Mouse (Mus musculus) stomach, embryonic 14.5 days (tissue): Measurements from ENCODE around the gene Idnk. TPM values are rescaled to one million over a fixed set of nuclear protein-coding genes. Genes with fewer than 3 reads are reported as not detected.

ENCODE experiments used
- ATAC-seq: fragments of 200-750 bp; cut with Nextera tagmentation; 2 replicates; pipeline ENCODE4 v1.8.0; 2017; ENCODE audit warnings: low read depth, moderate TSS enrichment; ENCODE audit not compliant: insufficient number of reproducible peaks, insufficient read depth, low FRiP score
- H3K27ac ChIP-seq: fragments of 300-500 bp; sonication (generic); 2 replicates; pipeline ENCODE4 v1.5.1; 2014; ENCODE audit warnings: mild to moderate bottlenecking, low read length, moderate library complexity, mixed read lengths
- H3K27me3 ChIP-seq: fragments of 300-500 bp; sonication (generic); 2 replicates; pipeline ENCODE4 v1.6.1; 2014; ENCODE audit warnings: low read length, control low read depth, mixed read lengths; ENCODE audit not compliant: control insufficient read depth, insufficient read depth
- H3K36me3 ChIP-seq: fragments of 300-500 bp; sonication (generic); 2 replicates; pipeline ENCODE4 v1.6.1; 2014; ENCODE audit warnings: mild to moderate bottlenecking, control low read depth, low read length, moderate library complexity, mixed read lengths; ENCODE audit not compliant: control insufficient read depth, insufficient read depth
- H3K4me1 ChIP-seq: fragments of 300-500 bp; sonication (generic); 2 replicates; pipeline ENCODE4 v1.6.1; 2014; ENCODE audit warnings: low read length, control low read depth, mixed read lengths; ENCODE audit not compliant: control insufficient read depth, insufficient read depth
- H3K4me2 ChIP-seq: fragments of 300-500 bp; sonication (generic); replicated peaks from 2 replicates; pipeline ENCODE4 v1.6.1; 2014; ENCODE audit warnings: low read depth, low read length, control low read depth
- H3K4me3 ChIP-seq: fragments of 300-500 bp; sonication (generic); 2 replicates; pipeline ENCODE4 v1.5.1; 2014; ENCODE audit warnings: low read depth, low read length, control low read depth
- H3K9ac ChIP-seq: fragments of 300-500 bp; sonication (generic); replicated peaks from 2 replicates; pipeline ENCODE4 v1.6.1; 2014; ENCODE audit warnings: low read depth, mild to moderate bottlenecking, control low read depth, low read length, moderate library complexity, mixed read lengths
- H3K9me3 ChIP-seq: fragments of 300-500 bp; sonication (generic); 2 replicates; pipeline ENCODE4 v1.6.1; 2016; ENCODE audit warnings: low read depth, low read length, control low read depth; ENCODE audit not compliant: control insufficient read depth
- WGBS: fragments of 180-500 bp; shearing (Covaris S2); extraction: QIAGEN DNeasy Blood & Tissue Kit; methylation state at CpG from one replicate; pipeline ENCODE4 v1.1.7; 2014; 5-methylcytosine and 5-hydroxymethylcytosine counted together
- polyA plus RNA-seq: library from polyadenylated mRNA; unstranded; fragments of >200 nt; fragmentation: Nextera tagmentation; extraction: Ambion mirVana; gene quantifications from 2 replicates; pipeline ENCODE4 v1.2.1, GENCODE M21; 2014

The Idnk gene
- 38.9 and 40.5 TPM in 2 replicates for polyA plus RNA-seq

GRCm38 (mm10) chr13:58157447-58158098 is at the start of gene Idnk:
TSS of gene Idnk (plus strand) at chr13:58157649.
- peak within 1 kb of the TSS; percentile 52 for H3K9ac ChIP-seq
- H3K4me3 ChIP-seq = peak within 1 kb of the TSS; percentile 62
- WGBS = under 1% methylated on average over 30 of the region's 30 CpGs
- H3K4me1 ChIP-seq = peaks cover 5% of the 10 kb centered on the region; the same call in 1 of the 2 replicates
- H3K36me3 ChIP-seq = 0 out of 2 replicates have a peak, but pooled peaks cover 8% of the 10 kb centered on the region
- peak within 1 kb of the TSS; percentile 39; the same call in 1 of the 2 replicates for H3K27ac ChIP-seq
- ATAC-seq = peak; percentile 88
- H3K27me3 ChIP-seq = no peaks in the 10 kb centered on the region
- 0 out of 2 replicates have a peak, but pooled peaks cover 3% of the 10 kb centered on the region for H3K9me3 ChIP-seq
- peak within 1 kb of the TSS; percentile 78 for H3K4me2 ChIP-seq

GRCm38 (mm10) chr13:58111306-58111705 is 46.1 kb upstream of the Idnk start:
- H3K4me2 ChIP-seq = no peak overlapping the region
- no peaks in the 10 kb centered on the region for H3K9me3 ChIP-seq
- no peaks in the 10 kb centered on the region for H3K36me3 ChIP-seq
- WGBS = 85% methylated on average over 6 of the region's 6 CpGs
- no peaks in the 10 kb centered on the region for H3K27me3 ChIP-seq
- H3K4me1 ChIP-seq = peaks cover 14% of the 10 kb centered on the region
- no peak overlapping the region for H3K9ac ChIP-seq
- H3K27ac ChIP-seq = no peak overlapping the region
- ATAC-seq = no peak
- no peak overlapping the region for H3K4me3 ChIP-seq

GRCm38 (mm10) chr13:58112191-58112590 is 45.3 kb upstream of the Idnk start:
- Histone ChIP-seq H3K4me2 (peak overlapping the region; percentile 84), H3K27me3 (no peaks in the 10 kb centered on the region), H3K4me1 (peaks cover 14% of the 10 kb centered on the region), H3K9me3 (no peaks in the 10 kb centered on the region), H3K9ac (no peak overlapping the region), H3K4me3 (peak overlapping the region; percentile 52), H3K36me3 (no peaks in the 10 kb centered on the region), H3K27ac (no peak overlapping the region)
- no peak for ATAC-seq
- 55% methylated on average over 10 of the region's 10 CpGs for WGBS

- ATAC-seq = no peak
- Histone ChIP-seq H3K27me3 (no peaks in the 10 kb centered on the region), H3K4me1 (peaks cover 14% of the 10 kb centered on the region), H3K27ac (peak overlapping the region; percentile 63), H3K9ac (peak overlapping the region; percentile 38; the same call in 1 of the 2 replicates), H3K4me2 (peak overlapping the region; percentile 84), H3K9me3 (no peaks in the 10 kb centered on the region), H3K36me3 (no peaks in the 10 kb centered on the region), H3K4me3 (peak overlapping the region; percentile 52)
- 15% methylated on average over 11 of the region's 11 CpGs for WGBS
Measured at GRCm38 (mm10) chr13:58112601-58113041, 44.8 kb upstream of the Idnk start.

- Histone ChIP-seq H3K9me3 (no peaks in the 10 kb centered on the region), H3K36me3 (no peaks in the 10 kb centered on the region), H3K4me2 (peak within 1 kb of the TSS; percentile 84), H3K9ac (peak within 1 kb of the TSS; percentile 38; the same call in 1 of the 2 replicates), H3K4me1 (peaks cover 14% of the 10 kb centered on the region), H3K27me3 (no peaks in the 10 kb centered on the region), H3K27ac (peak within 1 kb of the TSS; percentile 63), H3K4me3 (peak within 1 kb of the TSS; percentile 52)
- ATAC-seq = peak; percentile 83
- WGBS = under 1% methylated on average over 34 of the region's 35 CpGs
Measured at GRCm38 (mm10) chr13:58113061-58113900, 44.2 kb upstream of the Idnk start, which contains the start of gene Klhl3. TSS of gene Klhl3 (minus strand) at chr13:58113592.

- H3K4me2 ChIP-seq = no peak overlapping the region
- no peaks in the 10 kb centered on the region for H3K9me3 ChIP-seq
- no peak for ATAC-seq
Measured at GRCm38 (mm10) chr13:58115227-58115626, 42.2 kb upstream of the Idnk start.

GRCm38 (mm10) chr13:58116801-58117200 is 40.6 kb upstream of the Idnk start:
- 80% methylated on average over 2 of the region's 2 CpGs for whole genome bisulfite sequencing
- Histone ChIP-seq H3K9ac (no peak overlapping the region), H3K27ac (no peak overlapping the region), H3K4me3 (no peak overlapping the region), H3K36me3 (no peaks in the 10 kb centered on the region), H3K4me2 (no peak overlapping the region), H3K4me1 (peaks cover 13% of the 10 kb centered on the region), H3K9me3 (no peaks in the 10 kb centered on the region), H3K27me3 (no peaks in the 10 kb centered on the region)
- no peak for ATAC-seq

More at GRCm38 (mm10) chr13:58115227-58115626, 42.2 kb upstream of the Idnk start:
- Histone ChIP-seq H3K4me1 (peaks cover 14% of the 10 kb centered on the region), H3K36me3 (no peaks in the 10 kb centered on the region), H3K4me3 (no peak overlapping the region), H3K9ac (no peak overlapping the region), H3K27me3 (no peaks in the 10 kb centered on the region), H3K27ac (no peak overlapping the region)
- 34% methylated on average over 13 of the region's 13 CpGs for WGBS

- Histone ChIP-seq H3K4me3 (no peak overlapping the region), H3K27me3 (no peaks in the 10 kb centered on the region), H3K4me2 (no peak overlapping the region), H3K9me3 (no peaks in the 10 kb centered on the region), H3K36me3 (no peaks in the 10 kb centered on the region), H3K4me1 (peaks cover 9% of the 10 kb centered on the region; the same call in 1 of the 2 replicates), H3K9ac (no peak overlapping the region), H3K27ac (no peak overlapping the region)
- ATAC-seq = no peak
- WGBS = 63% methylated on average over 8 of the region's 8 CpGs
Measured at GRCm38 (mm10) chr13:58117318-58118017, 40.0 kb upstream of the Idnk start.
